Mouse (Mus musculus): ENCODE results near the gene Ccr7. TPM values are rescaled to one million over a fixed set of nuclear protein-coding genes. Genes with fewer than 3 reads are reported as not detected.

Ccr7 gene
- polyA plus RNA-seq, 1 experiment from 2014 or later: not detected

DNA sequence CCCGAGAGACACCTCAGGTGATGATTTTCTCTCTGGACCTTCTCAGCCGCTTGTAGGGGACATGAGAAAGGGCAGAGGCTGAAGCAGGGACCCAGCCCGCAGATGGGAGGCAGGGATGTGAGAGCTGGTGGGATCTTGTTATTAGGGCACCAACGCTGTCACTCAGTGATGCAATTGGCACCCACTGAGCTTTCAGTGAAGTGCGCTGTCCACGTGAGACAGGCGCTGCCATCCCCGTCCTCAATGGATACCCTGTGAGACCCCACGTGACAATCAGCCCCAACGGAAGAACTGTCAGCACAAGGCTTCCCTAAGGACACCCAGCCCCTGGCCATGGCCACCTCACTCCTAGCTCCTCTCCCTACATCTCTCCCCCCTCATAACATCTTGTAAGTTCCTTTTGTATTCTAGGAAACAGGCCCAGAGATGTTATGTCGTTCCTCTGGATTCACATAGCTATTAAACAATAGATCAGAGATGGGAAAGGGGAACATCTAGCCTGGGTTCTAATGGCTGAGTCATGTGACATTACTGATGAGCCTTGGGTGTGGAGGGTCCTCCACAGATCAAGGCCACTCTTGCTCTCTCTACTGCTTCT is 3.4 kb downstream of the Ccr7 start:
- H3K27me3 ChIP-seq: no peaks in the 10 kb centered on the region
- H3K4me1 ChIP-seq: peaks cover 29% of the 10 kb centered on the region
- H3K36me3 ChIP-seq (ENCODE audit: poor library complexity, severe bottlenecking): no peaks in the 10 kb centered on the region
- no peak overlapping the region for H3K27ac ChIP-seq
- ATAC-seq: no peak
- no peak overlapping the region for H3K9ac ChIP-seq
- no peak overlapping the region for H3K4me3 ChIP-seq
- H3K9me3 ChIP-seq (replicated peaks): no peaks in the 10 kb centered on the region
- no peak overlapping the region for H3K4me2 ChIP-seq
- WGBS: 71% methylated on average over 11 of the region's 11 CpGs

DNA sequence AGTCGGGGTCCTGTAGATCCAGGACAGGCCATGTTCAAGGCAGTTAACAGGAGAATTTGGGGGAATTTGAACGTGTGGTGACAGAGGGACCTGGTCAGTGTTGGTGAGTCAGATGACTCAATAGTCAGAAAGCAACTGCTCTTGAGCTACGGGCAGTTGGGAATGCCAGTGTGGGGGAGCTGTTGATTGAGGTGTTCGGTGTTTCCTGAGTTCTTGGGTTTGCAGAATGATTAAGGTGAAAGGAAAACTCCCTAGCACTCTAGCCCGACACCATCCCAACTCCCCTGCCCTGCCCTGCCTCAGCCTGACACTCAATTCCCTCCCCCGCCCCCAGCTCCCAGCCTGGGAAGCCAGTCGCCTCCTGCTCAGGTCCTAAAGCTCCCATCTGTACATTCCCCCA is 4.0 kb downstream of the Ccr7 start:
- ATAC-seq: no peak
- Histone ChIP-seq H3K27ac (no peak overlapping the region), H3K4me1 (peaks cover 29% of the 10 kb centered on the region), H3K4me3 (no peak overlapping the region), H3K9me3 (replicated peaks) (no peaks in the 10 kb centered on the region), H3K9ac (no peak overlapping the region), H3K27me3 (no peaks in the 10 kb centered on the region), H3K4me2 (no peak overlapping the region), H3K36me3 (ENCODE audit: poor library complexity, severe bottlenecking) (no peaks in the 10 kb centered on the region)
- WGBS: 62% methylated on average over 7 of the region's 7 CpGs

DNA sequence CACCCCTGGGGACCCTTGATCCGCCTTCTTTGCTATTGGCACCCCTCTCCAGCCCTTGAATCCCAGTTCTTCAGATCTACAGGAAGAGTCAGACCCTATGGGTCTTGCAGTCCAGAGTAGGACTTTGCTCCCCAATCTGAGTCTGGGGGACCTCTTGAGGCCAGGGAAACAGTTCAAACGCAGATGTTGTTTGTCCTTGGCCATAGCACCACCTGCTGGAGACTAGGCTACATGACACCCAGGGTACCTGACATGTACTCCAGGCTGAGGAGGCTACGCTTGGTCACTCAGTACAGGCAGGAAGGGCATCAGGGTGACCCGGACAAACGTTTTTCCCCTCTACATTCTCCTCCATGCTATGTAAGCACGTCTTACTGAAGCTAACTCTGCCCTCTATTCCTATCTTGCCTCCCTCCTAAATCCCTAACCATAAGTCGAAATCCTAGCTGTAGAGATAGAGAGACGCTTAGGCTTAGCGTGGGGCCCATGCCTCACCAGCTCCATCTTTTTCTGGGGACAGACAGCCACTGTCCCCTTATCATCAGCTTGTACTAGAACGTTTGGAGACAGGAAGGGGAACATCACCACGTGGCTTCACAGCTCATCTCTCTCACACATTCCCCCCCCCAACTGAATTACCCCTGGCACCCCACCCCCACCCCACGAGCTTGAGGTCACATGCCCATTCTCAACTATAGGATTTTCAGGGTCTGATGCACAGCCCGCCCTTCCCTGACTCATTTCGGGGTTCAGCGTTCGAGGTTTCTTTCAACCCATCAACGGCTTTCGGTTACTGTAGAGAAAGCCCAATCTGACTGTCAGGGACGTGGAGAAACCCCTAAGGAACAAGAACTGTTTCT is 4.7 kb downstream of the Ccr7 start:
- Histone ChIP-seq H3K9ac (no peak overlapping the region), H3K4me1 (peaks cover 29% of the 10 kb centered on the region), H3K4me3 (no peak overlapping the region), H3K27me3 (no peaks in the 10 kb centered on the region), H3K4me2 (no peak overlapping the region), H3K9me3 (replicated peaks) (no peaks in the 10 kb centered on the region), H3K27ac (no peak overlapping the region), H3K36me3 (ENCODE audit: poor library complexity, severe bottlenecking) (no peaks in the 10 kb centered on the region)
- peak; percentile 66; the same call in 1 of the 2 replicates for ATAC-seq
- WGBS: 50% methylated on average over 19 of the region's 19 CpGs

DNA sequence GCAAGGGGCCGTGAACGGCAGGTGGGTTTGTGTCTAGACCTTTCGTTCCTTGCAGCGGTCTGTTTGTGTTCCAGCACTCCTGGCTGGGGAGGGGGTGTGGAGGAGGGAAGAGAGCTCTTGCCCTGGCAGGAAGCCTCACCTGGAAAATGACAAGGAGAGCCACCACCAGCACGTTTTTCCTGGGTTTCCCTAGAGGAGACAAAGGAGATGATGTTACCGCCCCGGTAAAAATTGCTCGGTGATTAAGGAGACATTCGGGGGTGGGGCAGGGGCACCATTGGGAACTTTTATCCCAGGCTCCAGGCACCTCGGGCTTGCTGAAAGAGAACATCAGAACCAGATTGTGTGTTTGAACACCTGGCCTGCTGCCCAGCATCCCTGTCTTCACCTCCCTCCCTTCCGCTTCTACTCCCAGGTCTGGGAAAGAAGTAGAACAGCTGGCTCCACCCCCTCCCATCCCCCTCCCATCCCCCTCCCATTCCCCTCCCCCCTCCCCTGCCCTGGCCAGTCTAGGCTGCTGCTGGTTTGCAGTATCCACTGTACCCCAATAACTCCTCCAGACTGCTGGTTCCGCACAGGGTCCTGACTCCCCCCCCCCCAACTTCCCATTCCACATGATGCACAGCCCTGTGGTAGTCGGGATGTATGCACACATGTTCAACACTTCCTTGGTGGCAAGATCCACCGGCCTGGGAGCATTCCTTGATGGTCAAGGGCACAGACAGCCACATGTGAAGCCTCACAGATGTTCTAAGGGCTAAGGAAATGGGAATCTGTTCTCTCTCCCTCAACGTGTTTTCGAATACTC is 5.8 kb downstream of the Ccr7 start:
- ATAC-seq: peak; percentile 34; the same call in 1 of the 2 replicates
- no peaks in the 10 kb centered on the region for H3K36me3 ChIP-seq (ENCODE audit: poor library complexity, severe bottlenecking)
- 19% methylated on average over 16 of the region's 16 CpGs for WGBS
- H3K9ac ChIP-seq: peak overlapping the region; percentile 30; the same call in 1 of the 2 replicates
- no peaks in the 10 kb centered on the region for H3K27me3 ChIP-seq
- H3K4me3 ChIP-seq: no peak overlapping the region
- H3K27ac ChIP-seq: no peak overlapping the region
- no peaks in the 10 kb centered on the region for H3K9me3 ChIP-seq (replicated peaks)
- H3K4me2 ChIP-seq: peak overlapping the region; percentile 34
- peaks cover 29% of the 10 kb centered on the region for H3K4me1 ChIP-seq

DNA sequence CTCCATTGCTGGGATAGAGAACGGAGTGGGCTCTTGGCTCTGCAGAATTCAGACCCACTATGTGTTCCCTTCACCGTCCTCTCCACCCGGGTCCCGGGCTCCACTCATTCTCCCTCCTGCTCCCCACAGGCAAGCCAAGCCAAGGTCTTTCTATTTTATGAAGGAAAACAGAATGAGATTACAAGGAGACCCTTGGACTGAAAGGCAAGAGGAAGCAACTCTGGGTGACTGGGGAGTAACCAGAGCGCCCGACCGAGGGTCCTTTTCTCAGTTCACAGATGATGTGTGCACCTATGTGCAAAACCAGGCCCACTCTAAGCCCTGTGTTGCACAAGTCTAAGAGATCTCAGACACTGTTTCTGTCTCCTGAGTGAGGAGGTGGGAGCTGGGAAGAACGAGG is 6.5 kb downstream of the Ccr7 start:
- H3K4me2 ChIP-seq: no peak overlapping the region
- ATAC-seq: no peak
- no peaks in the 10 kb centered on the region for H3K9me3 ChIP-seq (replicated peaks)
- H3K27ac ChIP-seq: no peak overlapping the region
- WGBS: 74% methylated on average over 8 of the region's 8 CpGs
- H3K4me3 ChIP-seq: no peak overlapping the region
- no peak overlapping the region for H3K9ac ChIP-seq
- no peaks in the 10 kb centered on the region for H3K27me3 ChIP-seq
- H3K36me3 ChIP-seq (ENCODE audit: poor library complexity, severe bottlenecking): no peaks in the 10 kb centered on the region
- peaks cover 29% of the 10 kb centered on the region for H3K4me1 ChIP-seq

DNA sequence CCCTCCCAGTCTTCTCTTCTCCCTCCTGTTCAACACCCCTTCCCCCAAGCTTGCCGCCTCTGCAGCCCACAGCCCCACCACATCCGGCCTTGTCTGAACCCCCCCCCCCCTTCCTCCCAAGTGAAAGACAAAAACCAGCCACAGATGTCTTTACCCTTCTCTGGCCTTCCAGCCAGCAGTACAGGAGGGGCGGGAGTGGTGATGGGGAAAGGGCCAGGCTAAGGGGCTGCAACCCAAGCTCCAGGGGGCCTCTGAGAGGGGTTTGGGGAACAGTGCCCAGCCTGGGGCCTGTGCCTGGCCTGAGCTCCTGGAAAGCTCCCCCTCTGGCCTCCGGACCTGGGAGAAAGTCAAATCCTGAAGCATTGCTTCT is 7.0 kb downstream of the Ccr7 start:
- H3K4me1 ChIP-seq: peaks cover 29% of the 10 kb centered on the region
- H3K27me3 ChIP-seq: no peaks in the 10 kb centered on the region
- ATAC-seq: no peak
- H3K9me3 ChIP-seq (replicated peaks): no peaks in the 10 kb centered on the region
- no peak overlapping the region for H3K4me3 ChIP-seq
- H3K27ac ChIP-seq: peak overlapping the region; percentile 68; the same call in 1 of the 2 replicates
- H3K36me3 ChIP-seq (ENCODE audit: poor library complexity, severe bottlenecking): no peaks in the 10 kb centered on the region
- no peak overlapping the region for H3K4me2 ChIP-seq
- 61% methylated on average over 2 of the region's 4 CpGs for WGBS
- no peak overlapping the region for H3K9ac ChIP-seq

DNA sequence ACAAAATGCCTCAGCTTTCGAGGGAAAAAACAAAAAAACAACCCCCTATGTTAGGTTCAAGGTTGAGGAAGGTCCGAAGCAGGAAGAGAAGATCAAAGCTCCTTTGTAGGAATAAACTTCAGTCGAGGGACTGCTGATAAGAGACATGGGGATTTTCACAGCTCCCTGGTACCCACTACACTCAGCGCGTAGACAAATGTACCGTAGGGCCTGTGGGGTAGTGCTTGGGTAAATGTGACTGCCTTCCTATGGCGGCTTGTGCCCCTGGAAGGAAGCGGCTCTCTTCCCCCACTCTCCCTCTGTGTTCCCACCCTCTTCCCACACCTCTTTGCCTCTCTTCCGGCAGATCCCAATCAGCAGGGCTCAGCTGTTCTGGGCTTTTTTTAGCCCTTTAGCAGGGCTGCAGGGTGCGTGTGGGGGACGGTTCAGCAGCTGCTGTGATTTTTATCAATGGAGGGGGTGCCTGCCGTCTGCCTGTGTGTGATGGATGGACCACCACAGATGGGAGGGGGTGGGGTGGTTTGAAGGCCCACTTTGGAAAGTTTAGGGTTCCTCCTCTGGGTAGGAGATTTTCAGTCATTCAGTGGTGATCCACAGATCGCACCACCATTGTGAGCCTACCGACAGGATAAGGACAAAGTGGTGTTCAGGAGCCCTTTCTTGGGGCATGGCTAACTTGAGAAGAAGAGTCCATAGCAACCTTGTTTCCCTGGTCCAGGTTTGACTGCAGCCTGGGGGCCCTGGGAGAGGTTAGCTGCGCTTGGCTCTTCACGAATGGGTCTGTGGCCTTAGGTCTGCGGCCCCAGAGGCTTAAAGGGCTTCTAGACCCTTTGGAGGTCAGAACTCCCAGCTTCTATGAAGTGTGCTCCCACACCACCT is 7.6 kb downstream of the Ccr7 start:
- Histone ChIP-seq H3K4me1 (peaks cover 29% of the 10 kb centered on the region), H3K4me2 (no peak overlapping the region), H3K4me3 (no peak overlapping the region), H3K9me3 (replicated peaks) (no peaks in the 10 kb centered on the region), H3K36me3 (ENCODE audit: poor library complexity, severe bottlenecking) (no peaks in the 10 kb centered on the region), H3K27me3 (no peaks in the 10 kb centered on the region), H3K27ac (peak overlapping the region; percentile 68), H3K9ac (no peak overlapping the region)
- 60% methylated on average over 17 of the region's 17 CpGs for WGBS
- ATAC-seq: peak; percentile 68

DNA sequence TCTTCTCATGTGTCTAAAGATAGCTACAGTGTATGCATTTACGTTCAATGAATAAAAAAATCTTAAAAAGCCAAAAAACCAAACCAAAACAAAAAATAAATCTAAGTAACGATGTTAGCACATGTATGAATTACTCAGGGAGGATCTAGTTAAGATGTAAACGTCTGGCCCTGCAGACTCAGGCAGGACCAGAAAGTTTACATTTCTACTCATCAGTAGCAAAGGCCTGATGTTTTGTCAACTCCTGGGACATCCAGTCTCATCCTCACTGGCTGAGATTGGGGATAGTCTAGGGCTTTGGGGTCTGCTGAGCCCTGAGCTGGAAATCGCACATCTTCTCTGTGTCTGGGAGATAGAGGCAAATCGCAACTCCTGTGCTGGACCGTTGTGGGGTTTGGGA is 8.3 kb downstream of the Ccr7 start:
- Histone ChIP-seq H3K27me3 (no peaks in the 10 kb centered on the region), H3K4me2 (no peak overlapping the region), H3K4me1 (peaks cover 29% of the 10 kb centered on the region), H3K4me3 (no peak overlapping the region), H3K27ac (peak overlapping the region; percentile 68), H3K36me3 (ENCODE audit: poor library complexity, severe bottlenecking) (no peaks in the 10 kb centered on the region), H3K9me3 (replicated peaks) (no peaks in the 10 kb centered on the region), H3K9ac (no peak overlapping the region)
- ATAC-seq: no peak
- WGBS: 90% methylated on average over 6 of the region's 6 CpGs

DNA sequence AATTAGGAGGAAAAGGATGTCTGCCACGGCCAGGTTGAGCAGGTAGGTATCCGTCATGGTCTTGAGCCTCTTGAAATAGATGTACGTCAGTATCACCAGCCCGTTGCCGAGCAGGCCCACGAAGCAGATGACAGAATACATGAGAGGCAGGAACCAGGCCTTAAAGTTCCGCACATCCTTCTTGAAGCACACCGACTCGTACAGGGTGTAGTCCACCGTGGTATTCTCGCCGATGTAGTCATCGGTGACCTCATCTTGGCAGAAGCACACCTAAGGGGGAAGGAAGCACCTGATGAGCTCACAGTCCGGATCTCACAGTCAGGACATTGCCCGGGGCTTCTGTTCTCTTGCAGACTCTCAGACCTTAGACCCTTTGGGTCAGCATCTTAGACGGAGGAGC is 9.1 kb downstream of the Ccr7 start:
- Histone ChIP-seq H3K4me1 (peaks cover 29% of the 10 kb centered on the region), H3K4me2 (no peak overlapping the region), H3K27ac (no peak overlapping the region), H3K9me3 (replicated peaks) (no peaks in the 10 kb centered on the region), H3K9ac (no peak overlapping the region), H3K4me3 (no peak overlapping the region), H3K27me3 (no peaks in the 10 kb centered on the region), H3K36me3 (ENCODE audit: poor library complexity, severe bottlenecking) (no peaks in the 10 kb centered on the region)
- no peak for ATAC-seq
- 96% methylated on average over 16 of the region's 16 CpGs for WGBS

DNA sequence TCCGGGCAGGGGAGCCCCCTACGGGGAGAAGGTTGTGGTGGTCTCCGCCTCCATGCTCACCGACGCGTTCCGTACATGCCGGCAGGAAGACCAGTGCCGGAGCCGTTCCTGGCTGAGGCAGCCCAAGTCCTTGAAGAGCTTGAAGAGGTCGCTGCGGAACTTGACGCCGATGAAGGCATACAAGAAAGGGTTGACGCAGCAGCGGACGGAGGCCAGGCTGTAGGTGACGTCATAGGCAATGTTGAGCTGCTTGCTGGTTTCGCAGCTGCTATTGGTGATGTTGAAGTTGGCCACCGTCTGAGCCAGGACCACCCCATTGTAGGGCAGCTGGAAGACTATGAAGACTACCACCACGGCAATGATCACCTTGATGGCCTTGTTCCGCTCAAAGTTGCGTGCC is 9.9 kb downstream of the Ccr7 start:
- ATAC-seq: no peak
- Histone ChIP-seq H3K27me3 (no peaks in the 10 kb centered on the region), H3K4me3 (no peak overlapping the region), H3K36me3 (ENCODE audit: poor library complexity, severe bottlenecking) (no peaks in the 10 kb centered on the region), H3K27ac (no peak overlapping the region), H3K9me3 (replicated peaks) (no peaks in the 10 kb centered on the region), H3K9ac (no peak overlapping the region), H3K4me2 (no peak overlapping the region), H3K4me1 (peaks cover 29% of the 10 kb centered on the region)
- WGBS: 90% methylated on average over 23 of the region's 23 CpGs

DNA sequence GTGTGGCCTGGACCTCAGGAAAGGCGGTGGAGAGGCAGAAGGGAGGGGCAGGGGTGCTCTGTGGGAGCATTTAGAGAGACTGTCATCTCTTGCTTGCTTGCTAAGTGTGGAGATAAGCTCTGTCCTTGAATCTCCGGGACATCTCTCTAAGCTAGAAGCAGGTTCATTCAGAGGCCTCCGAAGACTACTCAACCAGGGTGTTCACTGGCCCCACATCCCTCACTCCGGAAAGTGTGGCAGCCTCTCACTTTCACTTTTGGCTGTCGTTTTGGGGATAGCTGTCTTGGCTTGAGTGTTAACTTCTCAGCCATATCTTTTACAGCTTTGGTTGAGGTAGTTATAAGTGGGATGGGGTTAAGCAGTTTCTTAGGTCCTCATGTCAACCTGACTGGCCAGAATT is 10.4 kb downstream of the Ccr7 start:
- 80% methylated on average over 5 of the region's 5 CpGs for WGBS
- Histone ChIP-seq H3K4me1 (peaks cover 26% of the 10 kb centered on the region), H3K27me3 (no peaks in the 10 kb centered on the region), H3K27ac (no peak overlapping the region), H3K9me3 (replicated peaks) (no peaks in the 10 kb centered on the region), H3K4me2 (no peak overlapping the region), H3K9ac (no peak overlapping the region), H3K36me3 (ENCODE audit: poor library complexity, severe bottlenecking) (no peaks in the 10 kb centered on the region), H3K4me3 (no peak overlapping the region)
- ATAC-seq: no peak

Measured in forebrain, embryonic 13.5 days (tissue).